Mouse (Mus musculus) heart, embryonic 14.5 days (tissue): ENCODE data around the gene Tmprss13. TPM values are rescaled to one million over a fixed set of nuclear protein-coding genes. Genes with fewer than 3 reads are reported as not detected.

Source experiments
- ATAC-seq: fragments of 200-750 bp; cut with Nextera tagmentation; 2 replicates; pipeline ENCODE4 v1.8.0; 2017; ENCODE audit warnings: low read depth, moderate TSS enrichment; ENCODE audit not compliant: insufficient number of reproducible peaks, insufficient read depth, low FRiP score
- H3K27ac ChIP-seq, 2 experiments: fragments of 200-500 bp in 1 of 2; fragments of 300-500 bp in 1 of 2; sonication (generic) in 1 of 2; replicated peaks in 1 of 2; 2 replicates each; pipeline ENCODE4 v1.5.1; 2012 to 2014; ENCODE audit warnings: low read depth in 2 of 2, low read length in 2 of 2, control low read depth in 1 of 2, mild to moderate bottlenecking in 1 of 2, mixed read lengths in 1 of 2; ENCODE audit not compliant: control insufficient read depth in 1 of 2, insufficient read depth in 1 of 2
- H3K27me3 ChIP-seq: fragments of 300-500 bp; sonication (generic); 2 replicates; pipeline ENCODE4 v1.6.1; 2014; ENCODE audit warnings: mild to moderate bottlenecking, low read length, control low read depth; ENCODE audit not compliant: control insufficient read depth, insufficient read depth
- H3K36me3 ChIP-seq: fragments of 300-500 bp; sonication (generic); 2 replicates; pipeline ENCODE4 v1.6.1; 2014; ENCODE audit warnings: mild to moderate bottlenecking, control low read depth, low read length, mixed read lengths; ENCODE audit not compliant: control insufficient read depth, insufficient read depth
- H3K4me1 ChIP-seq, 2 experiments: fragments of 200-500 bp in 1 of 2; fragments of 300-500 bp in 1 of 2; sonication (generic) in 1 of 2; 2 replicates each; pipeline ENCODE4 v1.6.1; 2012 to 2014; ENCODE audit warnings: low read length in 2 of 2, control low read depth in 1 of 2, mixed read lengths in 1 of 2; ENCODE audit not compliant: control insufficient read depth in 2 of 2, insufficient read depth in 2 of 2
- H3K4me2 ChIP-seq: fragments of 300-500 bp; sonication (generic); 2 replicates; pipeline ENCODE4 v1.6.1; 2014; ENCODE audit warnings: mild to moderate bottlenecking, low read length
- H3K4me3 ChIP-seq, 2 experiments: fragments of 200-500 bp in 1 of 2; fragments of 300-500 bp in 1 of 2; sonication (generic) in 1 of 2; 2 replicates each; pipeline ENCODE4 v1.5.1; 2012 to 2014; ENCODE audit warnings: low read length in 2 of 2, mild to moderate bottlenecking in 2 of 2, control low read depth in 1 of 2, low read depth in 1 of 2, moderate library complexity in 1 of 2; ENCODE audit not compliant: control insufficient read depth in 1 of 2, insufficient read depth in 1 of 2
- H3K9ac ChIP-seq: fragments of 300-500 bp; sonication (generic); 2 replicates; pipeline ENCODE4 v1.6.1; 2014; ENCODE audit warnings: mild to moderate bottlenecking, low read length
- H3K9me3 ChIP-seq: fragments of 300-500 bp; sonication (generic); 2 replicates; pipeline ENCODE4 v1.6.1; 2016; ENCODE audit warnings: low read length, control low read depth; ENCODE audit not compliant: control insufficient read depth
- WGBS: fragments of 180-500 bp; shearing (Covaris S2); extraction: QIAGEN DNeasy Blood & Tissue Kit; methylation state at CpG from one replicate; pipeline ENCODE4 v1.1.7; 2014; 5-methylcytosine and 5-hydroxymethylcytosine counted together
- polyA plus RNA-seq: library from polyadenylated mRNA; unstranded; fragments of >200 nt; fragmentation: Nextera tagmentation; extraction: Ambion mirVana; gene quantifications from 2 replicates; pipeline ENCODE4 v1.2.1, GENCODE M21; 2014

Tmprss13 gene
- polyA plus RNA-seq, 1 experiment from 2014 or later = 0.18 TPM

DNA sequence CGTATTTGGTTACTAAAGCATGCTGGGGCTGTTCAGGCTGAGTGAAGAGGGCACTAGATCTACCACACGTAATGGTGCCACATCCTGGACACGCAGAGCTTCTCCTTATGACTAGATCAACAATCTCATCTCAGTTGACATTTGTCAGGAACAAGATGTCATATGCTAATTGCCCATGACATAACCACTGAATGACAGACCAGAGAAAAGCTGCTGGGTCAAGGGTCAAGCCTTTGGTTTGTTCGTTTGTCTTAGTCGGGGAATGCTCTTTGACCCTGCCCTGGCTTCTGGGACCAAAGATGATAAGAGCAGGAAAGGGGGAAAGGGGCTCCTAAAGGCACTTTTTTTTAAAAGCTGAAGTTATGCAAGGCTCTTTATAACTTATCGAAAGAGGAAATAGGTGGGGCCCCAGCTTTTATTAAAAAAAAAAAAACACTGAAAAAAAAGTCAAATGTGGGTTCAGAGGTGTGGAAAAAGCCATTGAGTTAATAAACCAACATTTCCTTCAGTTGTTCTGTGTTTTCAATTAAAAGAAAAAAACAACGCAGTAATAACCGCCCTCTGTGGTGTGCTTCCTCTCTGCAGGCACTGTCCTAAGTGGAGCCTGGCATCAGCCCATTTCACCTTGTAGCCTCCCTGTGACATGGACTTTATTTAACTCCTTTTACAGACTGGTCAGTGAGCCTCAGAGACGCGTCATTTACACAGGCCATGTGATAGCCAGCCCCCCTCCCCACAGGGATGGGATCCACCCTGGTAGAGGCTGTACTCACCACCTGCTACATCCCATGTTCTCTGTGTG is 24.5 kb upstream of the Tmprss13 start:
- no peaks in the 10 kb centered on the region for H3K36me3 ChIP-seq
- no peak overlapping the region for H3K9ac ChIP-seq
- no peak overlapping the region for H3K4me3 ChIP-seq
- no peaks in the 10 kb centered on the region for H3K9me3 ChIP-seq
- no peak overlapping the region for H3K4me2 ChIP-seq
- ATAC-seq = no peak
- H3K27me3 ChIP-seq = no peaks in the 10 kb centered on the region
- WGBS = 48% methylated on average over 10 of the region's 10 CpGs
- no peak overlapping the region for H3K27ac ChIP-seq
- H3K4me1 ChIP-seq = no peaks in the 10 kb centered on the region

DNA sequence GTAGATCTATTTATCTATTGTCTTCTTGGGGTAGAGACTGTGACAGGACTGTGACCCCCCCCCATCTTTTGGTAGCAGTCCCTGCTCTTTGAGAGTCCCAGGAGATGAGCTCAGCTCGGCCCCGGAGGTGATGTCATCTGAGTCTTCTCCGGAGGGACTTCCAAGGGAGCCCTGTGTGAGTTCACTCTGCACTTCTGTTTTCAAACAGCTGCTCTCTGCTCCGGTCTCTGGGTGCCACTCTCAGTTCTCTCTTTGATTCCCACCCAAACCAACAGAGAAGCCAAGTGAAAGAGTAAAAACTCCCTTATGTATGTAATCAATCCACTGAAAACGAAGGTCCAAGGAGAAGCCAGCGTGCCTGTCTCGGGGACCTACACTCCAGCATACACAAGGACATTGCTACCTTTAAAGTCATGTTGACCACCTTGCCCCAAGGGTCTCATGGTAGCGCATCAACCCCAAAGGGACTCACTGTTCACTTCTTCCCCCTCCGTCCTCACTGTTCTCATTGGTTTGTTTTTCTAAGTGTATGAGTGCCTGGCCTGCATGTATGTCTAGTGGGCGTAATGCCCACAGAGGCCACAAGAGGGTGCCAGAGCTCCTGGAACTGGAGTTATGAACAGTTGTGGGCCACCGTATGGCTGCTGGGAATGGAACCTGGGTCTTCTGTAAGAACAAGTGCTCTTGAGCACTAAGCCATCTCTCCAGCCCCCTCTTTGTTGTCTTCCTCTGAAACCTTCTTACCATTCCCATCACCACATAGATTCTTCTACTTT is 19.5 kb upstream of the Tmprss13 start:
- no peaks in the 10 kb centered on the region for H3K27me3 ChIP-seq
- H3K27ac ChIP-seq = no peak overlapping the region
- no peak for ATAC-seq
- H3K4me2 ChIP-seq = no peak overlapping the region
- 77% methylated on average over 11 of the region's 11 CpGs for WGBS
- peaks cover 5% of the 10 kb centered on the region for H3K9me3 ChIP-seq
- no peak overlapping the region for H3K4me3 ChIP-seq
- H3K4me1 ChIP-seq = peaks cover 4 to 5% of the 10 kb centered on the region in 2 experiments; a peak in 3 of 4 replicates
- no peak overlapping the region for H3K9ac ChIP-seq
- H3K36me3 ChIP-seq = no peaks in the 10 kb centered on the region

DNA sequence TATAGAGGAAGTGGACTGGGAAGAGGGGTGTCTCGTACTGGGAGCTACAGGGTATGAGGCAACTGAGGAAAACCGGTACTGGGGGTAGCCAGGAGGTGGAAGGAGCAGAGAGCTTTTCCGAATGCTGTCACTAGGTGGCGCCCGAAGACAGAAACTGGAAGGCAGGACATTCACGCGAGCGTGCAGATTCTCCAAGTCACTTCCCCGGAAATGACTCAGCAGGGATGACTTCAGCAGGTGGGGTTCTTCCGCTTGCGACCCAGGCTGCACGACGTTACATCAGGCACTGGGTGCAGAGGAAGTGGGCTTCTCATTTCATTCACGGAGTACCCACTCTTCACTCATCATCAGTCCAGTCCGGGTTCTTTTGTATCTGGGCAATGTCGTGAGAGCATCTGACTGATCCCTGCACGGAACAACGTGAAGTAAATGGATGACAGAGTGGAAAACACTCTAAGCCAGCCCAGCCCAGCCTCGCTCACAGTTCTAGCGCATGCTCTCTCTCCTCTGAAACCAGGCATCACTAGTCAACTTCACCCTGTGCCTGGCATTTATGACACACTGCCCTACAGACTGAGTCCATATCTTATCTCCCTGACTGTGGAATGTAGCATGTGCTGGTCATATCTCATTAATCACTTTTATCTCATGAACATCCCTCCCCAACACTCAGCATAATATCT is 18.3 kb upstream of the Tmprss13 start:
- Histone ChIP-seq H3K27ac (0 out of 4 replicates have a peak overlapping the region, but pooled peaks of 1 of the 2 experiments have one; percentile 0), H3K4me2 (peak overlapping the region; percentile 70), H3K9ac (peak overlapping the region; percentile 53), H3K27me3 (no peaks in the 10 kb centered on the region), H3K4me1 (peaks cover 4 to 5% of the 10 kb centered on the region in 2 experiments; a peak in 3 of 4 replicates), H3K9me3 (peaks cover 5% of the 10 kb centered on the region), H3K4me3 (peak overlapping the region; percentile 25 to 30), H3K36me3 (no peaks in the 10 kb centered on the region)
- WGBS = 15% methylated on average over 20 of the region's 20 CpGs
- 0 out of 2 replicates have a peak, but pooled peaks have one; percentile 61 for ATAC-seq

DNA sequence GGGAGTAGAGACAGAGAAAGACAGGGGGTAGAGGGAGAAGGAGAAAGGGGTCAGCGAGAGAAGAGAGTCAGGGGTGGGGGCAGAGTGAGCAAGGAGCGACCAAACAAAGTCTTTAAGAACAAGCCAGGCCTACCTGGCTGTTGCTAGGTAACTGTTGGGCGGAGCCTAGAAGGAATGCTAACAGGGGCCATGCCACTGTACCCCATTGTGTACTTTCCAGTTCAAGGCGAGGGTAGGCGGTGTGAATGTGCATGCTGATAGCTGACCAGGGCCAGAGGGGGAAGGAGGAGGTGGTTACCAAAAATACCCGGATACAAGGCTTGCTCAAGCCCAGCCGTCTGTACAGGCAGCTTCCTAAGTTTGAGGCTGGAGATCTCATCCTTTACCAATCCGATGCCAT is 17.1 kb upstream of the Tmprss13 start:
- Histone ChIP-seq H3K9me3 (peaks cover 5% of the 10 kb centered on the region), H3K4me1 (peaks cover 4 to 5% of the 10 kb centered on the region in 2 experiments; a peak in 3 of 4 replicates), H3K27ac (no peak overlapping the region), H3K27me3 (no peaks in the 10 kb centered on the region), H3K36me3 (no peaks in the 10 kb centered on the region), H3K9ac (no peak overlapping the region), H3K4me3 (no peak overlapping the region), H3K4me2 (no peak overlapping the region)
- 74% methylated on average over 8 of the region's 8 CpGs for WGBS
- no peak for ATAC-seq

DNA sequence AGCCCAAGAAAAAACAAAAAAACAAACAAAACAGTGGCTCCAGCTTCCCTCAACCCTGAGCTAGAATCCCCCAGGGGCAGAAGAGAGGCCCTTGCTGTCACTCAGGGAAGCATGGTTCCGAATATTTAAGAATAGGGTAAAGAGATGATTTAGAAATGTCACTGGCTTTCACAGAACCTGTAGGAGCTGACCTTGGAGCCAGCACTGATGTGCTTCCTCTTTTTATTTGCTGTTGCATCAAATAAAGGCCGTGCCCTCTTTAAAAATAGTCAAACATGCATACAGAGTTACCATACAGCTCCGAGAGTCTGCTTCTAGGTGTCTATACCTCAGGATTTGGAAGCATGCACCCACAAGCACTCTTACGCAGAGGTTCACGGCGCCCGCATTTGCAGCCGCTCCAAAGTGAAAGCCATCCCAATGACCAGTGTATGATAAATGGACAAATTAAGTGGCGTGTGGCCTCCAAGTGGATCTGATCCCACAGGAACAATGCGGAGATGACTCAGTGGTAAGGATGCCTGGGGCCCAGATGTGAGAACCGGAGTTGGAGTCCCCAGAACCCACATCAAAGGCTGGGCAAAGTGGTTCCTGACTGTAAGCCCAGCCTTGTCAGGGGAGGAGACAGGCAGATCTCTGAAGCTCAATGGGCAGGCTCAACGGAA is 12.0 kb upstream of the Tmprss13 start:
- no peak for ATAC-seq
- no peaks in the 10 kb centered on the region for H3K9me3 ChIP-seq
- WGBS = 82% methylated on average over 12 of the region's 12 CpGs
- H3K9ac ChIP-seq = no peak overlapping the region
- no peak overlapping the region for H3K27ac ChIP-seq
- no peaks in the 10 kb centered on the region for H3K27me3 ChIP-seq
- H3K36me3 ChIP-seq = no peaks in the 10 kb centered on the region
- no peaks in the 10 kb centered on the region for H3K4me1 ChIP-seq
- H3K4me2 ChIP-seq = no peak overlapping the region
- H3K4me3 ChIP-seq = no peak overlapping the region

DNA sequence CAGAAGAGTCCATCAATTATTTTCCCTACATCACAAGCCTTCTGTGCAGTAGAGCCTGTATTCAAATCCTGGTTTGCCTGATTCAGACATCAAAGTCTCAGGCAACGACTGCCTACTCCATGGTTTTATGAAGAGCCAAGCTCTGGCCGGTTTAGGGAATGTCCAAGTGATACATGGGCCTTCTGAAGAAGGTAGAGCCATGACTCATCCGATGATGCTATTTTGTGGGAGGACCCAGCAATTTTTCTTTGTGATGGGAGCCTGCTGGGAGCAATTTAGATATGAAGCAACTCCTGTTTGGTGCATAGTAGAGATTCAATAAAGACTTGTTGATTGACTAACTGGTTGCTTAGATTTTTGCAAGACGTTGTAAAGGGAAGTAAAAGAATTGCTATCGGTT is 10.4 kb upstream of the Tmprss13 start:
- Histone ChIP-seq H3K27ac (no peak overlapping the region), H3K4me2 (no peak overlapping the region), H3K9me3 (no peaks in the 10 kb centered on the region), H3K4me1 (no peaks in the 10 kb centered on the region), H3K27me3 (0 out of 2 replicates have a peak, but pooled peaks cover 3% of the 10 kb centered on the region), H3K36me3 (no peaks in the 10 kb centered on the region), H3K9ac (no peak overlapping the region), H3K4me3 (no peak overlapping the region)
- 81% methylated on average over 5 of the region's 5 CpGs for WGBS
- no peak for ATAC-seq

DNA sequence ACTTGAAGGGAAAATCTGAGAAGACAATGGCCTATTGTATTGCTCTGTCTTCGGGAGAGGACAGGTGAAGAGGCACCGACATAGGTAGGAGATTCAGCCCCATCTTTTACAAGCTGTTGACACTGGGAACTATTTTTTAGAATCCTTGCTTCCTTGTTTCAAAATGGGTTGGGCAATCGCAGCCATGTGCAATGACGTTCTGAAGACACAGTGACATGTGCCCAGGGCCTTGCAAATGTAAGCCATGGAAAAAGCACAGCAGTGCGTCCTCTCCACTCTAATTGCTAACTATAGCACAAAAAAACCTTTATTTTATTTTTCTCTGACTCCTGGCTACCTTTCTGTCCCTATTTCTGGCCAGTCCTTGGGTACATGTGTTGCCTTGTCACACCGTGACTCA is 7.0 kb upstream of the Tmprss13 start:
- no peak overlapping the region for H3K4me2 ChIP-seq
- H3K9me3 ChIP-seq = no peaks in the 10 kb centered on the region
- no peaks in the 10 kb centered on the region for H3K4me1 ChIP-seq
- H3K36me3 ChIP-seq = no peaks in the 10 kb centered on the region
- WGBS = 78% methylated on average over 6 of the region's 6 CpGs
- no peak overlapping the region for H3K4me3 ChIP-seq
- peaks cover 16% of the 10 kb centered on the region; the same call in 1 of the 2 replicates for H3K27me3 ChIP-seq
- no peak overlapping the region for H3K9ac ChIP-seq
- no peak for ATAC-seq
- no peak overlapping the region for H3K27ac ChIP-seq
